Mouse (Mus musculus) stomach, embryonic 16.5 days (tissue): Measurements from ENCODE around the gene Slc25a26. TPM values are rescaled to one million over a fixed set of nuclear protein-coding genes. Genes with fewer than 3 reads are reported as not detected.
"Not testable (repeated sequence)": the region's sequence is repeated elsewhere in the genome, so short reads cannot be mapped to it uniquely, and the experiment has no call there.

Experiments
- ATAC-seq: fragments of 200-750 bp; cut with Nextera tagmentation; 2 replicates; pipeline ENCODE4 v1.8.0; 2017; ENCODE audit warnings: moderate number of reproducible peaks, moderate TSS enrichment; ENCODE audit not compliant: insufficient read depth, low FRiP score
- H3K27ac ChIP-seq: fragments of 300-500 bp; sonication (generic); 2 replicates; pipeline ENCODE4 v1.5.1; 2014; ENCODE audit warnings: low read length
- H3K27me3 ChIP-seq: fragments of 300-500 bp; sonication (generic); 2 replicates; pipeline ENCODE4 v1.6.1; 2014; ENCODE audit warnings: low read length, control low read depth, mixed read lengths; ENCODE audit not compliant: control insufficient read depth, insufficient read depth
- H3K36me3 ChIP-seq: fragments of 300-500 bp; sonication (generic); 2 replicates; pipeline ENCODE4 v1.6.1; 2014; ENCODE audit warnings: low read length; ENCODE audit not compliant: control insufficient read depth, insufficient read depth
- H3K4me1 ChIP-seq: fragments of 300-500 bp; sonication (generic); 2 replicates; pipeline ENCODE4 v1.6.1; 2014; ENCODE audit warnings: low read length, control low read depth, mixed read lengths; ENCODE audit not compliant: control insufficient read depth, insufficient read depth
- H3K4me2 ChIP-seq: fragments of 300-500 bp; sonication (generic); 2 replicates; pipeline ENCODE4 v1.6.1; 2014; ENCODE audit warnings: low read depth, low read length, mixed read lengths
- H3K4me3 ChIP-seq: fragments of 300-500 bp; sonication (generic); replicated peaks from 2 replicates; pipeline ENCODE4 v1.5.1; 2014; ENCODE audit warnings: mild to moderate bottlenecking, low read length
- H3K9ac ChIP-seq: fragments of 300-500 bp; sonication (generic); 2 replicates; pipeline ENCODE4 v1.6.1; 2014; ENCODE audit warnings: low read length
- H3K9me3 ChIP-seq: fragments of 300-500 bp; sonication (generic); replicated peaks from 2 replicates; pipeline ENCODE4 v1.6.1; 2016; ENCODE audit warnings: low read length, control low read depth; ENCODE audit not compliant: control insufficient read depth
- WGBS: fragments of 180-500 bp; shearing (Covaris S2); extraction: QIAGEN DNeasy Blood & Tissue Kit; methylation state at CpG from one replicate; pipeline ENCODE4 v1.1.7; 2014; 5-methylcytosine and 5-hydroxymethylcytosine counted together
- polyA plus RNA-seq: library from polyadenylated mRNA; unstranded; fragments of >200 nt; fragmentation: Nextera tagmentation; extraction: Ambion mirVana; gene quantifications from 2 replicates; pipeline ENCODE4 v1.2.1, GENCODE M21; 2015

Gene Slc25a26
- polyA plus RNA-seq, 1 experiment from 2014 or later = 8.2 TPM

GRCm38 (mm10) chr6:94543902-94544840 is 44.0 kb downstream of the Slc25a26 start:
- no peaks in the 10 kb centered on the region for H3K36me3 ChIP-seq
- H3K4me3 ChIP-seq = no peak overlapping the region
- ATAC-seq = no peak
- H3K27ac ChIP-seq = no peak overlapping the region
- no peaks in the 10 kb centered on the region for H3K27me3 ChIP-seq
- H3K4me1 ChIP-seq = peaks cover 11% of the 10 kb centered on the region; the same call in 1 of the 2 replicates
- H3K9ac ChIP-seq = no peak overlapping the region
- no peaks in the 10 kb centered on the region for H3K9me3 ChIP-seq
- no peak overlapping the region for H3K4me2 ChIP-seq
- WGBS = 45% methylated on average over 5 of the region's 5 CpGs

DNA sequence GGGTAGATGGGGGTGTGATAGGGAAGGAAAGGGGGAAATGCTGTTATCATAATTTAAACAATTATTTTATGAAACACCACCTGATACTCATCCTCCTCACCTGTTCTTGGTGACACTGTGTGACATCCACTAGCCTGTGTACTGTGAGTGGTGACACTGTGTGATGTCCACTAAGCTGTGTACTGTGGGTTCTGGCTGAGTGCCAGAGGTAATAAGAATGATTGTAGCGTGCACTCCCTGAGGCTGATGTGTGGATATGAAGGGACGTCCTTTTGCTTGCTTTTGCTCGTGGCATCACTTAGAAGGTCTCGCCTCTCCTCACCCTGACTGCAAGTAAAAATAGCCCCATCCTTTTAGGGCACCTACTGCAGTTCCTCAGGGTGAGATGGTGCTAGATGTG is 47.1 kb downstream of the Slc25a26 start:
- Histone ChIP-seq H3K4me2 (no peak overlapping the region), H3K9me3 (no peaks in the 10 kb centered on the region), H3K9ac (no peak overlapping the region), H3K36me3 (no peaks in the 10 kb centered on the region), H3K4me3 (no peak overlapping the region), H3K27me3 (no peaks in the 10 kb centered on the region), H3K27ac (no peak overlapping the region), H3K4me1 (no peaks in the 10 kb centered on the region)
- ATAC-seq = no peak
- 50% methylated on average over 4 of the region's 4 CpGs for WGBS

- Histone ChIP-seq H3K4me2 (no peak overlapping the region), H3K4me3 (no peak overlapping the region), H3K4me1 (no peaks in the 10 kb centered on the region), H3K27me3 (no peaks in the 10 kb centered on the region), H3K36me3 (no peaks in the 10 kb centered on the region), H3K27ac (no peak overlapping the region), H3K9ac (no peak overlapping the region), H3K9me3 (no peaks in the 10 kb centered on the region)
- no peak for ATAC-seq
- 75% methylated on average over 6 of the region's 6 CpGs for WGBS
These were observed 50.2 kb downstream of the Slc25a26 start for GRCm38 (mm10) chr6:94550298-94550697.

GRCm38 (mm10) chr6:94550851-94551250 is 50.7 kb downstream of the Slc25a26 start:
- no peaks in the 10 kb centered on the region for H3K36me3 ChIP-seq
- H3K9ac ChIP-seq = no peak overlapping the region
- H3K27ac ChIP-seq = no peak overlapping the region
- H3K4me1 ChIP-seq = no peaks in the 10 kb centered on the region
- 76% methylated on average over 7 of the region's 7 CpGs for WGBS
- H3K4me2 ChIP-seq = no peak overlapping the region
- ATAC-seq = no peak
- H3K4me3 ChIP-seq = no peak overlapping the region
- H3K9me3 ChIP-seq = no peaks in the 10 kb centered on the region
- H3K27me3 ChIP-seq = no peaks in the 10 kb centered on the region

DNA sequence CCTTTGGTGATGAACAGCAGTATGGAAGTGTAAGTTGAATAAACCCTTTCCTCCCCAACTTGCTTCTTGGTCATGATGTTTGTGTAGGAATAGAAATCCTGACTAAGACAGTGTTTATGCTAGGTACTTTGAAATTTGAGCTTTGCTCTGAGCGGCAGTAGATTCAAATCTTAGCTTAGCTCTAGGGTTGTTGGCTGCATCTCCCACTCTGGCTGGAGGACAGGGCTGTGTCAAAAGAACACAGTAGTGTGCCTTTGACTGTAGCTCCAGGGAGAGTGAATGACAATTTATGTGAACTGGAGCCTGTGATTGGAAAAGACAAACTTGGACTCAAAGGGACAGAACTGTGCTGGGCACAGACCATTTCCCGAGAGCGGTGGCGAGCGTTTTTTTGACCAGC is 53.0 kb downstream of the Slc25a26 start:
- H3K4me1 ChIP-seq = no peaks in the 10 kb centered on the region
- WGBS = 93% methylated on average over 5 of the region's 5 CpGs
- ATAC-seq = no peak

DNA sequence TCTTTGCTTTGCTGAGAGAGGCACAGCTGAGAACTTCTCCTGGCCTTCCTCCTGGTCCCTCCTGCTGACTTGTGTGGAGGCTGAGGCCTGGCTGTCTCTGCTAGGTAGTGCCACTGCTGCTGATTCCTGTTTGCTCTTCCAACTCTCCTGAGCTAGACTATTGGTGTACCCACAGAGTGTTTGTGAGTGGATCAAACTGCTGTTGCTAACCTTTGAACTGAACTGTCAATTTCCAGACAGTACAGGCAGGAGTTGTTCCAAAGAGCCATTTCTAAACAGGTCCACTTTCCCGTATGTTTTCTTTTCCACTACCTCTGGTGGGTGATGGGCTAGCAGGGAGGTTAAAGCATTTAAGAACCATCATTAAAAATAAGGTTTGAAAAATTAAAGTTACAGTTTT is 58.5 kb downstream of the Slc25a26 start:
- not testable (repeated sequence) for H3K4me1 ChIP-seq, H3K27me3 ChIP-seq, H3K9ac ChIP-seq, H3K4me2 ChIP-seq, H3K9me3 ChIP-seq, H3K36me3 ChIP-seq, H3K27ac ChIP-seq, H3K4me3 ChIP-seq, ATAC-seq
- WGBS = 74% methylated on average over 1 of the region's 1 CpGs

More for the DNA sequence above, 53.0 kb downstream of the Slc25a26 start:
- Histone ChIP-seq H3K4me2 (no peak overlapping the region), H3K27ac (no peak overlapping the region), H3K9ac (no peak overlapping the region), H3K36me3 (no peaks in the 10 kb centered on the region), H3K4me3 (no peak overlapping the region), H3K27me3 (no peaks in the 10 kb centered on the region), H3K9me3 (no peaks in the 10 kb centered on the region)

DNA sequence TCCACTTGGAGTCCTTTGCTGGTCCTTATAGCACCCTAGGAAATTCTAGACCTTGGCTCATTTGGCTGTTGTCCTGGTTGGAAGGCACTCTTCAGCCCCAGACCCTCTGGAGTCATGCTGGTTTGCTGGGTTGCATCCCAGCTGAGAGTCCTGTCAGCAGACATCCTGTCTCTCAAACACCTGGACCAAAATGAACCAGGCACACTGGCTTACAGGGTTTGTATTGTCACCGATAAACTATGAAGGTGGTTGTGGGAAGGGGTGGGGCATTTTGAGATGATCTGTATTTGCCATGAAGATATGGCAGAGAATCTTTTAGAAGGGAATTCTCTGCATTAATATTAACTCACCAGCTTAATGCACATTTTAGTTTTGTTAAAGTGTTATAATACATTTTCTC is 60.8 kb downstream of the Slc25a26 start:
- H3K9me3 ChIP-seq = no peaks in the 10 kb centered on the region
- no peaks in the 10 kb centered on the region for H3K27me3 ChIP-seq
- H3K27ac ChIP-seq = no peak overlapping the region
- H3K4me1 ChIP-seq = no peaks in the 10 kb centered on the region
- 85% methylated on average over 1 of the region's 1 CpGs for WGBS
- no peak overlapping the region for H3K9ac ChIP-seq
- no peak overlapping the region for H3K4me2 ChIP-seq
- no peaks in the 10 kb centered on the region for H3K36me3 ChIP-seq
- ATAC-seq = no peak
- H3K4me3 ChIP-seq = no peak overlapping the region

- no peak for ATAC-seq
- Histone ChIP-seq H3K27me3 (no peaks in the 10 kb centered on the region), H3K27ac (no peak overlapping the region), H3K4me1 (no peaks in the 10 kb centered on the region), H3K4me2 (no peak overlapping the region), H3K36me3 (no peaks in the 10 kb centered on the region), H3K9me3 (no peaks in the 10 kb centered on the region), H3K4me3 (no peak overlapping the region), H3K9ac (no peak overlapping the region)
- 50% methylated on average over 1 of the region's 1 CpGs for WGBS
These were observed 61.2 kb downstream of the Slc25a26 start for GRCm38 (mm10) chr6:94561346-94561745.

GRCm38 (mm10) chr6:94563203-94563940 is 63.2 kb downstream of the Slc25a26 start:
- no peaks in the 10 kb centered on the region for H3K36me3 ChIP-seq
- 40% methylated on average over 8 of the region's 8 CpGs for WGBS
- no peaks in the 10 kb centered on the region for H3K9me3 ChIP-seq
- H3K4me1 ChIP-seq = no peaks in the 10 kb centered on the region
- H3K27ac ChIP-seq = no peak overlapping the region
- no peak overlapping the region for H3K4me2 ChIP-seq
- no peak for ATAC-seq
- no peaks in the 10 kb centered on the region for H3K27me3 ChIP-seq
- H3K4me3 ChIP-seq = no peak overlapping the region
- no peak overlapping the region for H3K9ac ChIP-seq
